Mouse (Mus musculus): Measurements from ENCODE around the gene Slc7a8.

DNA sequence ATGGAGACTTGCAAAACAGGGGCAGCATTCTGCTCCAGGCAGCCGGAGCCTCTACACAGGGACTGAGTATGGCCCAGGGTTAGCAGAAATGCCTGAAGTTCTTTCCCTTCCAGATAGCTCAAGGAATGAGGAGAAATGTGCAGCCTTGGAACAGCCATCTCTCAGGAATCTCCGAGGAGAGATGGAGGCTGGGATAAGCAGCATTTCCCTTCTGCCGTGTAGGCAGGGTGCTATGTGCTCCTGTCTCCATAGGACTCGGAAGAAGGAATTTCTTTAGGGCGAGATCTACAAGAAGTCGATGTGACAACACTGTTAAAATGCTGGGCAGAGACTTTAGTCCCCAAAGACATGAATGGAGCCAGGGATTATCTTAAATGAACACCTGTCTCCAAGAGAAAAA, 28.8 kb downstream of the Slc7a8 start:
- TF ChIP-seq CTCF (conservative IDR thresholded peaks at IDR 0.05; ENCODE audit: insufficient read depth, insufficient read length, low read depth, low read length) (no peak), POLR2A (IDR thresholded peaks at IDR 0.05; ENCODE audit: low read depth, low read length) (no peak)
